Mouse (Mus musculus) CH12.LX (cell line): ENCODE results near the gene Mrps7.

Experiments
- CHD2 ChIP-seq: IDR thresholded peaks from 2 replicates; pipeline ENCODE4 v1.6.1; 2011; ENCODE audit warnings: low read length, improper control_type of control experiment
- CTCF ChIP-seq, 2 experiments: IDR thresholded peaks in 1 of 2; conservative IDR thresholded peaks in 1 of 2; 2 replicates each; pipeline ENCODE4 v1.5.1; 2011 to 2012; ENCODE audit warnings: low read depth in 2 of 2, low read length in 2 of 2, improper control_type of control experiment in 1 of 2, inconsistent platforms in 1 of 2, mild to moderate bottlenecking in 1 of 2, moderate library complexity in 1 of 2
- EP300 ChIP-seq: IDR thresholded peaks from 2 replicates; pipeline ENCODE4 v1.6.1; 2011; ENCODE audit warnings: low read length, improper control_type of control experiment
- MAFK ChIP-seq: IDR thresholded peaks from 2 replicates; pipeline ENCODE4 v1.6.1; 2011; ENCODE audit warnings: low read length, improper control_type of control experiment; ENCODE audit not compliant: insufficient replicate concordance
- MEF2A ChIP-seq: IDR thresholded peaks from 2 replicates; pipeline ENCODE4 v1.6.1; 2014; ENCODE audit warnings: low read depth, mild to moderate bottlenecking, inconsistent platforms, low read length, improper control_type of control experiment, borderline replicate concordance
- MXI1 ChIP-seq: IDR thresholded peaks from 2 replicates; pipeline ENCODE4 v1.6.1; 2011; ENCODE audit warnings: mild to moderate bottlenecking, low read depth, low read length, improper control_type of control experiment
- MYC ChIP-seq: IDR thresholded peaks from 2 replicates; pipeline ENCODE4 v1.6.1; 2011; ENCODE audit warnings: low read depth, mild to moderate bottlenecking, improper control_type of control experiment, low read length
- NRF1 ChIP-seq: IDR thresholded peaks from 2 replicates; pipeline ENCODE4 v1.6.1; 2014; ENCODE audit warnings: low read depth, mild to moderate bottlenecking, inconsistent platforms, low read length, improper control_type of control experiment, moderate library complexity
- PAX5 ChIP-seq: IDR thresholded peaks from 2 replicates; pipeline ENCODE4 v1.6.1; 2012; ENCODE audit warnings: low read length, inconsistent platforms, mixed read lengths
- POLR2A ChIP-seq: IDR thresholded peaks from 2 replicates; pipeline ENCODE4 v1.6.1; 2011; ENCODE audit warnings: low read depth, mild to moderate bottlenecking, improper control_type of control experiment, low read length
- POLR2AphosphoS2 ChIP-seq: IDR thresholded peaks from 2 replicates; pipeline ENCODE4 v1.6.1; 2011; ENCODE audit warnings: low read depth, low read length, improper control_type of control experiment
- SMC3 ChIP-seq: IDR thresholded peaks from 2 replicates; pipeline ENCODE4 v1.6.1; 2011; ENCODE audit warnings: low read depth, low read length, improper control_type of control experiment
- TBP ChIP-seq: conservative IDR thresholded peaks from 2 replicates; pipeline ENCODE4 v1.6.1; 2011; ENCODE audit warnings: low read depth, low read length, improper control_type of control experiment
- ZNF384 ChIP-seq: IDR thresholded peaks from 2 replicates; pipeline ENCODE4 v1.6.1; 2012; ENCODE audit warnings: low read depth, low read length, improper control_type of control experiment, inconsistent platforms

DNA sequence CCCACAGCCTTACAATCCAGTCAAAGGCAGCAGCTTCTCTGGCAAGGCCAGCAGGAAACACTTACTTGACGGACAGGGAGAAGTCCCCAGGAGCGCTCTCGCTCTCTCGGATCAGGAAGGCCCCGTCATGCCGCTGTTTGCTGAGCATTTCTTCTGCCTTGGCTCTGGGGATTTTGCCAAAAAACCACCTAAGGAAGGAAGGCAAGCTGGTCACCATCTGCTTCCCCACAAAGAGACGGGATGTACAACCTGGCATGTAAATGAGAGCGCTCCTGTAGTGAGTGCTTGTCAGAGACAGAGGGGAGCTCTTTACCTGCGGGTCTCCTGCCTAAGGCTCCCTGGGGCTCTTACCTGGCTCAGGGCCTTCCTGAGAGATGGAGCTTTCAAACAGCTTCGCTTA is 46.0 kb downstream of the Mrps7 start:
- TF ChIP-seq MAFK, result no peak
- no peak for TF ChIP-seq ZNF384
- TF ChIP-seq NRF1, result no peak
- TF ChIP-seq CTCF (conservative IDR thresholded peaks at IDR 0.05 in 1 of 2, IDR thresholded peaks at IDR 0.05 in 1 of 2; ENCODE audit: low read depth in 2 of 2, low read length in 2 of 2), result no peak
- TF ChIP-seq EP300, result no peak
- no peak for TF ChIP-seq MYC
- TF ChIP-seq MXI1, result no peak
- no peak for TF ChIP-seq MEF2A
- TF ChIP-seq PAX5, result no peak
- no peak for TF ChIP-seq CHD2
- TF ChIP-seq POLR2AphosphoS2, result no peak
- TF ChIP-seq TBP, result no peak
- TF ChIP-seq POLR2A, result no peak
- TF ChIP-seq SMC3, result no peak
